Mouse (Mus musculus): ENCODE measurements around the gene Sltm. TPM values are rescaled to one million over a fixed set of nuclear protein-coding genes. Genes with fewer than 3 reads are reported as not detected.

Sltm gene
- polyA plus RNA-seq, 1 experiment from 2014 or later, result 71.3 TPM

- Histone ChIP-seq H3K4me1 (replicated peaks) (no peaks in the 10 kb centered on the region), H3K4me3 (no peak overlapping the region), H3K9me3 (peaks cover 12% of the 10 kb centered on the region; the same call in 1 of the 2 replicates), H3K27me3 (no peaks in the 10 kb centered on the region), H3K9ac (no peak overlapping the region), H3K27ac (no peak overlapping the region), H3K36me3 (peaks cover 16% of the 10 kb centered on the region), H3K4me2 (no peak overlapping the region)
- ATAC-seq (ENCODE audit: low FRiP score), result no peak
- WGBS, result 95% methylated on average over 5 of the region's 5 CpGs
Observed at GRCm38 (mm10) chr9:70556796-70557195, 14.2 kb downstream of the Sltm start.

- Histone ChIP-seq H3K9me3 (no peaks in the 10 kb centered on the region), H3K4me1 (replicated peaks) (no peaks in the 10 kb centered on the region), H3K27me3 (no peaks in the 10 kb centered on the region), H3K4me3 (no peak overlapping the region), H3K4me2 (no peak overlapping the region), H3K27ac (no peak overlapping the region), H3K36me3 (peaks cover 4% of the 10 kb centered on the region; the same call in 1 of the 2 replicates), H3K9ac (no peak overlapping the region)
- ATAC-seq (ENCODE audit: low FRiP score), result no peak
- WGBS, result 96% methylated on average over 3 of the region's 3 CpGs
Observed at GRCm38 (mm10) chr9:70562825-70563224, 20.3 kb downstream of the Sltm start.

- WGBS, result 93% methylated on average over 5 of the region's 5 CpGs
- H3K4me2 ChIP-seq, result no peak overlapping the region
- no peaks in the 10 kb centered on the region for H3K9me3 ChIP-seq
- no peaks in the 10 kb centered on the region for H3K27me3 ChIP-seq
- peaks cover 12% of the 10 kb centered on the region for H3K36me3 ChIP-seq
- no peaks in the 10 kb centered on the region for H3K4me1 ChIP-seq (replicated peaks)
- H3K4me3 ChIP-seq, result no peak overlapping the region
- ATAC-seq (ENCODE audit: low FRiP score), result no peak
- H3K27ac ChIP-seq, result no peak overlapping the region
- no peak overlapping the region for H3K9ac ChIP-seq
Observed at GRCm38 (mm10) chr9:70567651-70568050, 25.1 kb downstream of the Sltm start.

GRCm38 (mm10) chr9:70570351-70570750 lies 27.8 kb downstream of the Sltm start:
- Histone ChIP-seq H3K9me3 (no peaks in the 10 kb centered on the region), H3K4me3 (no peak overlapping the region), H3K4me2 (no peak overlapping the region), H3K27ac (no peak overlapping the region), H3K36me3 (peaks cover 25% of the 10 kb centered on the region), H3K9ac (no peak overlapping the region), H3K27me3 (no peaks in the 10 kb centered on the region), H3K4me1 (replicated peaks) (no peaks in the 10 kb centered on the region)
- ATAC-seq (ENCODE audit: low FRiP score), result no peak
- WGBS, result 97% methylated on average over 8 of the region's 8 CpGs

DNA sequence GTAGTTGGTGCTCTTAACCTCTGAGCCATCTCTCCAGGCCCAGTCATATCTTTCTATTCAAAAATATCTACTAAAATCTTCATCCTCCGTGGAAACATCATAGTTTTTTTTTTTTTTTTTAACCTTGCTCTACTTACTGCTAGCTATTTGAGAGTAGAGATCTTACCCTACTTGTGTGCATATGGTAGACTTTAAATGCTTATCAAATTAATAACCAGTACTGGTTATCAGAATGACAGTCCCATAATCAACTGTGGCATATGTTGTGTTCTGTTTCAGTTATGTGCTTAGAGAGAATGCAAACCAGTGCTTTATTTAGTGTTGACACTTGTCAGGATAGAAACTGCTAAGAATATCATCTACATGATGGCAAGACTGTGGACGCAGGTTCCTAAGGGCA lies 35.6 kb downstream of the Sltm start:
- no peak overlapping the region for H3K27ac ChIP-seq
- no peaks in the 10 kb centered on the region for H3K27me3 ChIP-seq
- H3K9ac ChIP-seq, result no peak overlapping the region
- H3K4me2 ChIP-seq, result no peak overlapping the region
- no peak overlapping the region for H3K4me3 ChIP-seq
- peaks cover 65% of the 10 kb centered on the region for H3K36me3 ChIP-seq
- no peaks in the 10 kb centered on the region for H3K9me3 ChIP-seq
- 96% methylated on average over 2 of the region's 2 CpGs for WGBS
- no peaks in the 10 kb centered on the region for H3K4me1 ChIP-seq (replicated peaks)
- no peak for ATAC-seq (ENCODE audit: low FRiP score)

GRCm38 (mm10) chr9:70580956-70581355 lies 38.4 kb downstream of the Sltm start:
- H3K27ac ChIP-seq, result no peak overlapping the region
- H3K36me3 ChIP-seq, result peaks cover 71% of the 10 kb centered on the region
- H3K4me2 ChIP-seq, result no peak overlapping the region
- no peak overlapping the region for H3K4me3 ChIP-seq
- no peaks in the 10 kb centered on the region for H3K4me1 ChIP-seq (replicated peaks)
- no peak overlapping the region for H3K9ac ChIP-seq
- no peak for ATAC-seq (ENCODE audit: low FRiP score)
- no peaks in the 10 kb centered on the region for H3K27me3 ChIP-seq
- no peaks in the 10 kb centered on the region for H3K9me3 ChIP-seq
- 91% methylated on average over 5 of the region's 5 CpGs for WGBS

GRCm38 (mm10) chr9:70584641-70585040 lies 42.1 kb downstream of the Sltm start:
- H3K27ac ChIP-seq, result no peak overlapping the region
- H3K27me3 ChIP-seq, result no peaks in the 10 kb centered on the region
- no peaks in the 10 kb centered on the region for H3K4me1 ChIP-seq (replicated peaks)
- no peak overlapping the region for H3K4me3 ChIP-seq
- no peak for ATAC-seq (ENCODE audit: low FRiP score)
- H3K36me3 ChIP-seq, result peaks cover 88% of the 10 kb centered on the region
- no peaks in the 10 kb centered on the region for H3K9me3 ChIP-seq
- WGBS, result 82% methylated on average over 14 of the region's 14 CpGs
- H3K4me2 ChIP-seq, result no peak overlapping the region
- no peak overlapping the region for H3K9ac ChIP-seq

DNA sequence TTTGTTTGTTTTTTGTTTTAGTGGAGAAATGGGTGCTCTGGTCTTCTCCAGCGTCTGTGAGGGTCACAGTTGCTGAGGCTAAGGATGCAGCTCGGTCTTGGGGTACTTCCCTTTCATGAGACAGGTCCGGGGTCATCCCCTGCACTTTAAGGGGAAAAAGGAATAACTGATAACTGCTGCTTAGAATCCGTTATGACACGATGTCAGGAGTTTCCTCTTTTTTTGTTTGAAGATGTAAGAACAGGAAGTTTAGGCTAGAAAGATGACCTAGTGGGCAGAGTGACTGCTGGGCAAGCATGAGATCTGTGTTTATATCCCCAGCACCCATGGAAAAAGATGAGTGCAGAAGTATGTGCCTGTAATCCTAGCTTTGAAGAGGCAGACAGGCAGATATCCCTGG lies 42.6 kb downstream of the Sltm start:
- ATAC-seq (ENCODE audit: low FRiP score), result no peak
- no peaks in the 10 kb centered on the region for H3K9me3 ChIP-seq
- 91% methylated on average over 5 of the region's 5 CpGs for WGBS
- H3K27me3 ChIP-seq, result no peaks in the 10 kb centered on the region
- H3K27ac ChIP-seq, result no peak overlapping the region
- no peak overlapping the region for H3K9ac ChIP-seq
- H3K4me1 ChIP-seq (replicated peaks), result no peaks in the 10 kb centered on the region
- H3K4me2 ChIP-seq, result no peak overlapping the region
- H3K4me3 ChIP-seq, result no peak overlapping the region
- peaks cover 88% of the 10 kb centered on the region for H3K36me3 ChIP-seq

GRCm38 (mm10) chr9:70587171-70587570 lies 44.6 kb downstream of the Sltm start:
- peaks cover 88% of the 10 kb centered on the region for H3K36me3 ChIP-seq
- no peak overlapping the region for H3K4me3 ChIP-seq
- no peaks in the 10 kb centered on the region for H3K27me3 ChIP-seq
- H3K9me3 ChIP-seq, result no peaks in the 10 kb centered on the region
- H3K4me2 ChIP-seq, result no peak overlapping the region
- H3K9ac ChIP-seq, result no peak overlapping the region
- H3K4me1 ChIP-seq (replicated peaks), result no peaks in the 10 kb centered on the region
- no peak overlapping the region for H3K27ac ChIP-seq
- 99% methylated on average over 5 of the region's 5 CpGs for WGBS
- ATAC-seq (ENCODE audit: low FRiP score), result no peak

- WGBS, result 94% methylated on average over 4 of the region's 4 CpGs
- H3K36me3 ChIP-seq, result peaks cover 88% of the 10 kb centered on the region
- H3K4me2 ChIP-seq, result no peak overlapping the region
- H3K4me1 ChIP-seq (replicated peaks), result no peaks in the 10 kb centered on the region
- ATAC-seq (ENCODE audit: low FRiP score), result no peak
- H3K9me3 ChIP-seq, result no peaks in the 10 kb centered on the region
- H3K4me3 ChIP-seq, result no peak overlapping the region
- H3K9ac ChIP-seq, result no peak overlapping the region
- H3K27me3 ChIP-seq, result no peaks in the 10 kb centered on the region
- H3K27ac ChIP-seq, result no peak overlapping the region
Observed at GRCm38 (mm10) chr9:70590775-70591174, 48.2 kb downstream of the Sltm start.

DNA sequence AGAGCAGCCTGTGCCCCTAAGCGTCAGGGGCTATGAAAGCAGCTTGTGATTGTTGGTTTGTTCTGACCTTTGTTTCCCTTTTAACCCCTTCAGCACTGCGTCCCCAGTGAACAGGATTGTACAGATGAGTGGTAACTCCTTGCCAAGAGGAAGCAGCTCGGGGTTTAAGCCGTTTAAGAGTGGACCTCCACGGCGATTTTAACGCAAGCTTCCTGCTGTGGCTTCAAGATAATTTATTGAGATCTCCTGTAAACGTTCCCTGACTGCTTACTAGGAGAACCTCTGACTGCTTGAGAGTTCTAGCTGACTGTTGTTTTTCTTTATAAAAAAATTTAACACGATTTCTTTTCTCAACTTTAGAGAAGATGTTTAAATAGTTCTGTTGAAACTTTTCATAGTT lies 48.9 kb downstream of the Sltm start:
- H3K9ac ChIP-seq, result no peak overlapping the region
- peaks cover 87% of the 10 kb centered on the region for H3K36me3 ChIP-seq
- H3K9me3 ChIP-seq, result no peaks in the 10 kb centered on the region
- ATAC-seq (ENCODE audit: low FRiP score), result no peak
- no peaks in the 10 kb centered on the region for H3K4me1 ChIP-seq (replicated peaks)
- no peak overlapping the region for H3K4me2 ChIP-seq
- no peaks in the 10 kb centered on the region for H3K27me3 ChIP-seq
- H3K4me3 ChIP-seq, result no peak overlapping the region
- H3K27ac ChIP-seq, result no peak overlapping the region
- 74% methylated on average over 9 of the region's 9 CpGs for WGBS

- Histone ChIP-seq H3K9me3 (no peaks in the 10 kb centered on the region), H3K36me3 (peaks cover 31% of the 10 kb centered on the region), H3K4me3 (no peak overlapping the region), H3K4me1 (replicated peaks) (no peaks in the 10 kb centered on the region), H3K27ac (no peak overlapping the region), H3K27me3 (no peaks in the 10 kb centered on the region), H3K4me2 (no peak overlapping the region), H3K9ac (no peak overlapping the region)
- 95% methylated on average over 2 of the region's 2 CpGs for WGBS
- ATAC-seq (ENCODE audit: low FRiP score), result no peak
Observed at GRCm38 (mm10) chr9:70598271-70598670, 55.7 kb downstream of the Sltm start.

DNA sequence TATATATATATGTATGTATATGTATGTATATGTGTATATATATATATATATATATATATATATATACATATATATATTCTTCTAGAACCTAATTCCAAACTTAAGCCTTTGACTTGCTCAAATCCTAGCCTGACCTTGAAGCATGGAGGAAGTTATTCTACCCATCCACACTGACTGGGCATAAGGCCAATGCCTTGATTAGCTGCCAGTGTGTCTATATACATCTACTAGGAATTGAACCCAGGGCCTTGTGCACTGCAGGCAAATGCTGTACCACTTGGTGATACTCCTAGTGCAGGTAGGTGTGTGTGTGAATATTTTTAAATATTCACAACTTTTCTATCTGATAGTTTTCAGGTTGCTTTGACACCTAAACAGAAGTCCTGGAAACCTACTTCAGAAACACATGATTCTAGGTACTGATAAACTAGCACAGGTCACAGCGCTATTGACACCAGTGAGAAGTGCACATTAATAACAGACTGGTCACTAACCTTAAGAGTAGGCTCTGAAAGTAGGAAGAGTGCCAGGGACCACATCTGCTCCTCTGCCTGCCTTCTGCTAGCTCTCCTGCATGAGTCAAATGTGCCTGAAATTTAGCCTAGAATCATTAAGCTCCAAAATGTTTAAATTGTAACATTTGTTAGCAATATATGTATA lies 59.8 kb downstream of the Sltm start:
- Histone ChIP-seq H3K4me1 (replicated peaks) (no peaks in the 10 kb centered on the region), H3K36me3 (peaks cover 34% of the 10 kb centered on the region), H3K27ac (no peak overlapping the region), H3K27me3 (no peaks in the 10 kb centered on the region), H3K9ac (no peak overlapping the region), H3K4me2 (no peak overlapping the region), H3K9me3 (no peaks in the 10 kb centered on the region), H3K4me3 (no peak overlapping the region)
- ATAC-seq (ENCODE audit: low FRiP score), result no peak
- WGBS, result 97% methylated on average over 1 of the region's 1 CpGs

Measured in hindbrain, embryonic 13.5 days (tissue).